Mouse (Mus musculus) spleen, adult 2 months (tissue): ENCODE data around the gene Tnfrsf1a.

Source experiments
- CTCF ChIP-seq: fragments of 200-500 bp; IDR thresholded peaks from 2 replicates; pipeline ENCODE4 v1.5.1; 2011; ENCODE audit warnings: mild to moderate bottlenecking, inconsistent platforms; ENCODE audit not compliant: insufficient read depth, insufficient read length, insufficient replicate concordance; ENCODE audit errors: extremely low read depth
- POLR2A ChIP-seq: fragments of 200-500 bp; IDR thresholded peaks from 2 replicates; pipeline ENCODE4 v1.6.1; 2011; ENCODE audit warnings: low read depth, low read length, inconsistent platforms

GRCm38 (mm10) chr6:125317077-125317476, 32.1 kb upstream of the Tnfrsf1a start:
- TF ChIP-seq CTCF (no peak), POLR2A (no peak)
